Mouse (Mus musculus) layer of hippocampus, adult 9-10 months (tissue): ENCODE measurements around the gene Timp2.
A peak's percentile ranks its signal among the peaks of the same experiment; 100 is the strongest.
"Not testable (repeated sequence)": the region's sequence is repeated elsewhere in the genome, so short reads cannot be mapped to it uniquely, and the experiment has no call there.

Source experiments
- DNase-seq: peaks from one replicate; pipeline ENCODE4 v3.0.0; 2022; ENCODE audit warnings: low spot score

The Timp2 gene

GRCm38 (mm10) chr11:118332376-118332775 is 23.2 kb downstream of the Timp2 start:
- no peak for DNase-seq

GRCm38 (mm10) chr11:118330777-118331176 is 24.8 kb downstream of the Timp2 start:
- no peak for DNase-seq

GRCm38 (mm10) chr11:118330361-118330760 is 25.2 kb downstream of the Timp2 start:
- DNase-seq, result no peak

GRCm38 (mm10) chr11:118328947-118329346 is 26.6 kb downstream of the Timp2 start:
- DNase-seq, result no peak

- no peak for DNase-seq
These were observed 27.0 kb downstream of the Timp2 start for GRCm38 (mm10) chr11:118328511-118328910.

- DNase-seq, result peak; percentile 75
These were observed 28.3 kb downstream of the Timp2 start for GRCm38 (mm10) chr11:118326991-118327971.

- DNase-seq, result no peak
These were observed 29.0 kb downstream of the Timp2 start for GRCm38 (mm10) chr11:118326491-118326890.

- DNase-seq, result no peak
These were observed 31.0 kb downstream of the Timp2 start for GRCm38 (mm10) chr11:118324541-118324940.

- no peak for DNase-seq
These were observed 31.6 kb downstream of the Timp2 start for GRCm38 (mm10) chr11:118323974-118324373.

- no peak for DNase-seq
These were observed 32.9 kb downstream of the Timp2 start for GRCm38 (mm10) chr11:118322647-118323046.

GRCm38 (mm10) chr11:118321971-118322370 is 33.6 kb downstream of the Timp2 start:
- no peak for DNase-seq

- no peak for DNase-seq
These were observed 34.0 kb downstream of the Timp2 start for GRCm38 (mm10) chr11:118321500-118321899.

- DNase-seq, result no peak
These were observed 36.9 kb downstream of the Timp2 start for GRCm38 (mm10) chr11:118318678-118319077.

- peak; percentile 43 for DNase-seq
These were observed 38.4 kb downstream of the Timp2 start for GRCm38 (mm10) chr11:118317129-118317528.

- no peak for DNase-seq
These were observed 39.2 kb downstream of the Timp2 start for GRCm38 (mm10) chr11:118316231-118316806.

GRCm38 (mm10) chr11:118312132-118312723 is 43.3 kb downstream of the Timp2 start:
- no peak for DNase-seq

GRCm38 (mm10) chr11:118307962-118308361 is 47.6 kb downstream of the Timp2 start:
- DNase-seq, result not testable (repeated sequence)

GRCm38 (mm10) chr11:118303959-118304358 is 51.6 kb downstream of the Timp2 start:
- DNase-seq, result not testable (repeated sequence)

GRCm38 (mm10) chr11:118298810-118299209 is 56.7 kb downstream of the Timp2 start:
- no peak for DNase-seq

- no peak for DNase-seq
These were observed 57.6 kb downstream of the Timp2 start for GRCm38 (mm10) chr11:118297967-118298366.

GRCm38 (mm10) chr11:118295026-118295425 is 60.5 kb downstream of the Timp2 start:
- DNase-seq, result no peak

GRCm38 (mm10) chr11:118292671-118293070 is 62.9 kb downstream of the Timp2 start:
- DNase-seq, result no peak
